Mouse (Mus musculus): ENCODE data around the gene Ccdc114. TPM values are rescaled to one million over a fixed set of nuclear protein-coding genes. Genes with fewer than 3 reads are reported as not detected.
"Not testable (repeated sequence)": the region's sequence is repeated elsewhere in the genome, so short reads cannot be mapped to it uniquely, and the experiment has no call there.

The Ccdc114 gene
- polyA plus RNA-seq, 1 experiment from 2014 or later: 2.9 TPM

GRCm38 (mm10) chr7:45921242-45921621, 2.6 kb upstream of the Ccdc114 start, which contains the start of gene Emp3:
Gene Emp3 (minus strand): TSS chr7:45921404.
- no peak within 1 kb of the TSS; the same call in 1 of the 2 replicates for H3K9ac ChIP-seq (ENCODE audit: low read length)

GRCm38 (mm10) chr7:45921950-45922600, 1.8 kb upstream of the Ccdc114 start:
- no peak overlapping the region for H3K4me3 ChIP-seq (ENCODE audit: low read depth, low read length)
- H3K9ac ChIP-seq (ENCODE audit: low read length): no peak overlapping the region
- DNase-seq (ENCODE audit: low spot score) (no peak), ATAC-seq (ENCODE audit: insufficient read depth, low FRiP score, low TSS enrichment) (no peak)
- no peaks in the 10 kb centered on the region for H3K27me3 ChIP-seq (ENCODE audit: control insufficient read depth, insufficient read depth, low read length)
- no peak overlapping the region for H3K27ac ChIP-seq (ENCODE audit: low read depth, low read length)
- no peak overlapping the region for H3K4me2 ChIP-seq (ENCODE audit: low read depth)
- H3K9me3 ChIP-seq (ENCODE audit: control insufficient read depth, low read length): no peaks in the 10 kb centered on the region
- 85% methylated on average over 12 of the region's 12 CpGs for WGBS
- H3K36me3 ChIP-seq (ENCODE audit: control insufficient read depth, insufficient read depth, low read length): no peaks in the 10 kb centered on the region
- H3K4me1 ChIP-seq (ENCODE audit: control insufficient read depth, insufficient read depth, low read length): peaks cover 5% of the 10 kb centered on the region

More at GRCm38 (mm10) chr7:45921242-45921621, 2.6 kb upstream of the Ccdc114 start, which contains the start of gene Emp3:
- Histone ChIP-seq H3K27me3 (ENCODE audit: control insufficient read depth, insufficient read depth, low read length) (no peaks in the 10 kb centered on the region), H3K4me1 (ENCODE audit: control insufficient read depth, insufficient read depth, low read length) (peaks cover 12% of the 10 kb centered on the region), H3K36me3 (ENCODE audit: control insufficient read depth, insufficient read depth, low read length) (no peaks in the 10 kb centered on the region), H3K4me3 (ENCODE audit: low read depth, low read length) (no peak within 1 kb of the TSS), H3K27ac (ENCODE audit: low read depth, low read length) (no peak within 1 kb of the TSS), H3K9me3 (ENCODE audit: control insufficient read depth, low read length) (no peaks in the 10 kb centered on the region), H3K4me2 (ENCODE audit: low read depth) (peak within 1 kb of the TSS; percentile 7; the same call in 1 of the 2 replicates)
- DNase-seq (ENCODE audit: low spot score): no peak
- no peak for ATAC-seq (ENCODE audit: insufficient read depth, low FRiP score, low TSS enrichment)
- 51% methylated on average over 9 of the region's 9 CpGs for WGBS

- peak; percentile 89 for ATAC-seq (ENCODE audit: insufficient read depth, low FRiP score, low TSS enrichment)
- peak overlapping the region; percentile 27 for H3K4me3 ChIP-seq (ENCODE audit: low read depth, low read length)
- peak overlapping the region; percentile 65; the same call in 1 of the 2 replicates for H3K27ac ChIP-seq (ENCODE audit: low read depth, low read length)
- H3K36me3 ChIP-seq (ENCODE audit: control insufficient read depth, insufficient read depth, low read length): no peaks in the 10 kb centered on the region
- no peaks in the 10 kb centered on the region for H3K4me1 ChIP-seq (ENCODE audit: control insufficient read depth, insufficient read depth, low read length)
- no peaks in the 10 kb centered on the region for H3K9me3 ChIP-seq (ENCODE audit: control insufficient read depth, low read length)
- DNase-seq (ENCODE audit: low spot score): peak; percentile 93
- no peaks in the 10 kb centered on the region for H3K27me3 ChIP-seq (ENCODE audit: control insufficient read depth, insufficient read depth, low read length)
- peak overlapping the region; percentile 18 for H3K9ac ChIP-seq (ENCODE audit: low read length)
- WGBS: 1% methylated on average over 37 of the region's 37 CpGs
- peak overlapping the region; percentile 41 for H3K4me2 ChIP-seq (ENCODE audit: low read depth)
These were observed 727 bp upstream of the Ccdc114 start for GRCm38 (mm10) chr7:45922928-45923761.

- H3K27me3 ChIP-seq (ENCODE audit: control insufficient read depth, insufficient read depth, low read length): no peaks in the 10 kb centered on the region
- peak overlapping the region; percentile 16; the same call in 1 of the 2 replicates for H3K4me3 ChIP-seq (ENCODE audit: low read depth, low read length)
- peak overlapping the region; percentile 41 for H3K4me2 ChIP-seq (ENCODE audit: low read depth)
- H3K36me3 ChIP-seq (ENCODE audit: control insufficient read depth, insufficient read depth, low read length): no peaks in the 10 kb centered on the region
- no peak overlapping the region for H3K27ac ChIP-seq (ENCODE audit: low read depth, low read length)
- no peak for ATAC-seq (ENCODE audit: insufficient read depth, low FRiP score, low TSS enrichment)
- H3K9ac ChIP-seq (ENCODE audit: low read length): no peak overlapping the region; the same call in 1 of the 2 replicates
- no peaks in the 10 kb centered on the region for H3K4me1 ChIP-seq (ENCODE audit: control insufficient read depth, insufficient read depth, low read length)
- 8% methylated on average over 14 of the region's 14 CpGs for WGBS
- no peak for DNase-seq (ENCODE audit: low spot score)
- no peaks in the 10 kb centered on the region for H3K9me3 ChIP-seq (ENCODE audit: control insufficient read depth, low read length)
These were observed 551 bp downstream of the Ccdc114 start for GRCm38 (mm10) chr7:45924429-45924816.

- no peak for DNase-seq (ENCODE audit: low spot score)
- no peaks in the 10 kb centered on the region for H3K4me1 ChIP-seq (ENCODE audit: control insufficient read depth, insufficient read depth, low read length)
- no peak for ATAC-seq (ENCODE audit: insufficient read depth, low FRiP score, low TSS enrichment)
- no peak overlapping the region for H3K9ac ChIP-seq (ENCODE audit: low read length)
- no peak overlapping the region for H3K27ac ChIP-seq (ENCODE audit: low read depth, low read length)
- no peaks in the 10 kb centered on the region for H3K27me3 ChIP-seq (ENCODE audit: control insufficient read depth, insufficient read depth, low read length)
- 19% methylated on average over 20 of the region's 23 CpGs for WGBS
- H3K9me3 ChIP-seq (ENCODE audit: control insufficient read depth, low read length): no peaks in the 10 kb centered on the region
- no peak overlapping the region for H3K4me2 ChIP-seq (ENCODE audit: low read depth)
- H3K36me3 ChIP-seq (ENCODE audit: control insufficient read depth, insufficient read depth, low read length): no peaks in the 10 kb centered on the region
- no peak overlapping the region for H3K4me3 ChIP-seq (ENCODE audit: low read depth, low read length)
These were observed 4.9 kb downstream of the Ccdc114 start for GRCm38 (mm10) chr7:45928626-45929295.

- no peaks in the 10 kb centered on the region for H3K27me3 ChIP-seq (ENCODE audit: control insufficient read depth, insufficient read depth, low read length)
- no peak overlapping the region for H3K27ac ChIP-seq (ENCODE audit: low read depth, low read length)
- DNase-seq (ENCODE audit: low spot score) (no peak), ATAC-seq (ENCODE audit: insufficient read depth, low FRiP score, low TSS enrichment) (no peak)
- no peaks in the 10 kb centered on the region for H3K9me3 ChIP-seq (ENCODE audit: control insufficient read depth, low read length)
- H3K4me1 ChIP-seq (ENCODE audit: control insufficient read depth, insufficient read depth, low read length): no peaks in the 10 kb centered on the region
- H3K4me2 ChIP-seq (ENCODE audit: low read depth): no peak overlapping the region
- WGBS: 81% methylated on average over 1 of the region's 1 CpGs
- no peaks in the 10 kb centered on the region for H3K36me3 ChIP-seq (ENCODE audit: control insufficient read depth, insufficient read depth, low read length)
- no peak overlapping the region for H3K9ac ChIP-seq (ENCODE audit: low read length)
- H3K4me3 ChIP-seq (ENCODE audit: low read depth, low read length): no peak overlapping the region
These were observed 5.8 kb downstream of the Ccdc114 start for GRCm38 (mm10) chr7:45929688-45930087.

GRCm38 (mm10) chr7:45933766-45934165, 9.9 kb downstream of the Ccdc114 start:
- not testable (repeated sequence) for ATAC-seq (ENCODE audit: insufficient read depth, low FRiP score, low TSS enrichment); DNase-seq (ENCODE audit: low spot score); H3K4me2 ChIP-seq (ENCODE audit: low read depth); H3K9me3 ChIP-seq (ENCODE audit: control insufficient read depth, low read length); H3K4me1 ChIP-seq (ENCODE audit: control insufficient read depth, insufficient read depth, low read length); H3K27me3 ChIP-seq (ENCODE audit: control insufficient read depth, insufficient read depth, low read length); H3K9ac ChIP-seq (ENCODE audit: low read length); H3K36me3 ChIP-seq (ENCODE audit: control insufficient read depth, insufficient read depth, low read length); H3K4me3 ChIP-seq (ENCODE audit: low read depth, low read length); H3K27ac ChIP-seq (ENCODE audit: low read depth, low read length)
- WGBS: 94% methylated on average over 12 of the region's 12 CpGs

GRCm38 (mm10) chr7:45935114-45935513, 11.2 kb downstream of the Ccdc114 start:
- no peak overlapping the region for H3K27ac ChIP-seq (ENCODE audit: low read depth, low read length)
- no peak overlapping the region for H3K4me3 ChIP-seq (ENCODE audit: low read depth, low read length)
- no peaks in the 10 kb centered on the region for H3K27me3 ChIP-seq (ENCODE audit: control insufficient read depth, insufficient read depth, low read length)
- ATAC-seq (ENCODE audit: insufficient read depth, low FRiP score, low TSS enrichment) (no peak), DNase-seq (ENCODE audit: low spot score) (peak; percentile 60)
- no peak overlapping the region for H3K9ac ChIP-seq (ENCODE audit: low read length)
- no peaks in the 10 kb centered on the region for H3K4me1 ChIP-seq (ENCODE audit: control insufficient read depth, insufficient read depth, low read length)
- no peak overlapping the region for H3K4me2 ChIP-seq (ENCODE audit: low read depth)
- no peaks in the 10 kb centered on the region for H3K36me3 ChIP-seq (ENCODE audit: control insufficient read depth, insufficient read depth, low read length)
- WGBS: 38% methylated on average over 7 of the region's 7 CpGs
- H3K9me3 ChIP-seq (ENCODE audit: control insufficient read depth, low read length): no peaks in the 10 kb centered on the region
